Mouse (Mus musculus) liver, postnatal 0 days (tissue): ENCODE results near the gene Tada1. TPM values are rescaled to one million over a fixed set of nuclear protein-coding genes. Genes with fewer than 3 reads are reported as not detected.
A peak's percentile ranks its signal among the peaks of the same experiment; 100 is the strongest.

ENCODE experiments used
- ATAC-seq: fragments of 200-750 bp; cut with Nextera tagmentation; 2 replicates; pipeline ENCODE4 v1.8.0; 2017; ENCODE audit warnings: mild to moderate bottlenecking, moderate library complexity
- DNase-seq: peaks from one replicate; pipeline ENCODE4 v3.0.0-alpha.2; 2016
- H3K27ac ChIP-seq: fragments of 300-500 bp; sonication (generic); 2 replicates; pipeline ENCODE4 v1.5.1; 2014; ENCODE audit warnings: antibody characterized with exemption, moderate library complexity, mild to moderate bottlenecking, low read depth
- H3K27me3 ChIP-seq: fragments of 300-500 bp; sonication (generic); 2 replicates; pipeline ENCODE4 v1.6.1; 2014; ENCODE audit warnings: low read length, control low read depth, mixed read lengths; ENCODE audit not compliant: insufficient read depth
- H3K36me3 ChIP-seq: fragments of 300-500 bp; sonication (generic); replicated peaks from 2 replicates; pipeline ENCODE4 v1.6.1; 2014; ENCODE audit warnings: mild to moderate bottlenecking, control low read depth, low read length, moderate library complexity, mixed read lengths; ENCODE audit not compliant: insufficient read depth
- H3K4me1 ChIP-seq: fragments of 300-500 bp; sonication (generic); 2 replicates; pipeline ENCODE4 v1.6.1; 2014; ENCODE audit warnings: antibody characterized with exemption, mild to moderate bottlenecking, control low read depth; ENCODE audit not compliant: insufficient read depth
- H3K4me2 ChIP-seq: fragments of 300-500 bp; sonication (generic); 2 replicates; pipeline ENCODE4 v1.6.1; 2014; ENCODE audit warnings: low read depth, mild to moderate bottlenecking, low read length, moderate library complexity, mixed read lengths
- H3K4me3 ChIP-seq: fragments of 300-500 bp; sonication (generic); 2 replicates; pipeline ENCODE4 v1.5.1; 2014; ENCODE audit warnings: low read depth, low read length
- H3K9ac ChIP-seq: fragments of 300-500 bp; sonication (generic); replicated peaks from 2 replicates; pipeline ENCODE4 v1.6.1; 2014; ENCODE audit warnings: mild to moderate bottlenecking, moderate library complexity
- H3K9me3 ChIP-seq: fragments of 300-500 bp; sonication (generic); 2 replicates; pipeline ENCODE4 v1.6.1; 2016; ENCODE audit warnings: mild to moderate bottlenecking, control low read depth, low read length, mixed read lengths
- CTCF ChIP-seq: sonication (generic); IDR thresholded peaks from 2 replicates; pipeline ENCODE4 v1.5.1; 2016; ENCODE audit warnings: antibody characterized with exemption, low read depth
- EP300 ChIP-seq: IDR thresholded peaks from 2 replicates; pipeline ENCODE4 v1.6.1; 2016; ENCODE audit warnings: antibody characterized with exemption, low read depth, mild to moderate bottlenecking
- WGBS: fragments of 180-500 bp; shearing (Covaris S2); extraction: QIAGEN DNeasy Blood & Tissue Kit; methylation state at CpG from one replicate; pipeline ENCODE4 v1.1.7; 2014; ENCODE audit not compliant: insufficient replicate concordance; 5-methylcytosine and 5-hydroxymethylcytosine counted together
- polyA plus RNA-seq: library from polyadenylated mRNA; unstranded; fragments of >200 nt; fragmentation: Nextera tagmentation; extraction: Ambion mirVana; gene quantifications from 2 replicates; pipeline ENCODE4 v1.2.1, GENCODE M21; 2015

Gene Tada1
- 13.5 and 13.7 TPM in 2 replicates for polyA plus RNA-seq

DNA sequence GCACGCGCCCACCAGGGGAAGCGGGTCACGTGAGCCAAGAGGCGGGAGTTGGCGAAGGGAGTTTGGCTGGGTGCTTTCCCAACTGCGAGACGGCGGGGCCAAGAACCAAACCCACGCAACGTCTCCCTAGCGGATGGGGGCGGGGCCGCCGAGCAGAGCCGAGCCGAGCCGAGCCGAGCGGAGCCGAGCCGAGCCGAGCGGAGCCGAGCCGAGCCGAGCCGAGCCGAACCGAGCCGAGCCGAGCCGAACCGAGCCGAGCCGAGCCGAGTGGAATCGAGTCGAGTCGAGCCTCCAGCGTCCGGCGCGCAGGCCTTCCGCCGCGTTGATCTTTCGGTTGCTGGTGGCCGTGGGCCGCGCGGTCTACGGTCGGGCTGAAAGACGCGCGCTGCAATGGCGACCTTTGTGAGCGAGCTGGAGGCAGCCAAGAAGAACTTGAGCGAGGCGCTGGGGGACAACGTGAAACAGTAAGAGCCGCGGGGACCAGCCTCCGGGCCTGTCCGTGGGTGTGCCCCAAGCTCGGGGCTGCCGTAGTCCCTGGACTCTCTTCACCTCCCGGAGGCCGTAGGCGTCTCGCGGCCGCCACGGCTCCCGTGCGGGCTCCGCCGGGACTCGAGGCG, at the start of gene Tada1:
Gene Tada1 (plus strand): TSS at position 85 of the 617 bp plus-strand sequence.
- ATAC-seq, result peak; percentile 87
- Histone ChIP-seq H3K4me1 (peaks cover 13% of the 10 kb centered on the region), H3K27me3 (no peaks in the 10 kb centered on the region), H3K9ac (peak within 1 kb of the TSS; percentile 98), H3K9me3 (no peaks in the 10 kb centered on the region), H3K4me2 (peak within 1 kb of the TSS; percentile 92), H3K4me3 (peak within 1 kb of the TSS; percentile 87), H3K27ac (peak within 1 kb of the TSS; percentile 90), H3K36me3 (peaks cover 9% of the 10 kb centered on the region; the same call in 1 of the 2 replicates)
- WGBS, result 1% methylated on average over 77 of the region's 81 CpGs
- peak; percentile 97 for DNase-seq
- TF ChIP-seq EP300 (no peak), CTCF (no peak)

DNA sequence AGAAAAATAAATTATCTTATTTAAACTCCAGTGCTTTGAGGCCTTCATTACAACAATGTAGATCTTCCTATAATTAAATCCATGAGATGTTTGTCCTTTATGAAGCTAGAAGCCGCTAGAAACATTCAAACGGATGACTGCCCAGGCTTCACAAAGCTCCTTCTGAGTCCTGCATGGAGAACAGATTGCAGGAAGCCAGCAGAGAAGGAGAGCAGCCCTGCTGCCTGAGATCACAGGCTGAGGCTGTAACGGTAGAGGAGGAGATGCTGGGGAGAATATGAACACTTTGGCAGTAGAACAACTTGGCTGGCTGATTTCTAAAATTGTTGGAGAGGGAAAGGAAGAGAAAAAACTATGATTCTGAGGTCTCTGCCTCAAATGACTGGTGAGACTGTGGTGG, 48.1 kb upstream of the Tada1 start:
- TF ChIP-seq CTCF, result no peak
- no peak for TF ChIP-seq EP300
- 66% methylated on average over 3 of the region's 3 CpGs for WGBS

DNA sequence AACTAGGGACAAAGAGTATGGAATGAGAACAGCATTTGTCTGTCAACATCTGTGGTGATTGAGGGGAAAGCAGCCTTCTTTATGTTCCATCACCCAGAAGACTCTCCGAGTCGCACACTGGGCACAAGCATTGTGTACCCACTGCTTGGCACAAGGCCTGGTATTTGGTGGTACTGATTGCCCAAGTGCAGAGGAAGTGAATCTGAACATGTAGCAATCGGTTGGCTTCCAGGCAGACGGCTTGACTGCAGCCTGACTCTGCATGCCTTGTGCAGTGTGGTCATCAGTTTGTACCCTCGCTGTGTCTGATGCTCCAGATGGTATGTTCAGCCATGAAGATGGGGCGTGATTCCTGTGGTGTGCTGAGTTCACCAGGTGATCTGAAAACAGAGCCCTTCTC, 39.8 kb upstream of the Tada1 start:
- Histone ChIP-seq H3K4me1 (no peaks in the 10 kb centered on the region), H3K27ac (no peak overlapping the region), H3K36me3 (no peaks in the 10 kb centered on the region), H3K27me3 (no peaks in the 10 kb centered on the region), H3K9me3 (no peaks in the 10 kb centered on the region), H3K4me3 (no peak overlapping the region), H3K4me2 (no peak overlapping the region), H3K9ac (no peak overlapping the region)
- ATAC-seq (peak; percentile 62; the same call in 1 of the 2 replicates), DNase-seq (peak; percentile 34)
- WGBS, result 61% methylated on average over 6 of the region's 6 CpGs
- no peak for TF ChIP-seq EP300
- TF ChIP-seq CTCF, result no peak

More for the DNA sequence above, 48.1 kb upstream of the Tada1 start:
- Histone ChIP-seq H3K36me3 (no peaks in the 10 kb centered on the region), H3K4me3 (no peak overlapping the region), H3K9ac (no peak overlapping the region), H3K9me3 (no peaks in the 10 kb centered on the region), H3K27me3 (no peaks in the 10 kb centered on the region), H3K27ac (no peak overlapping the region), H3K4me2 (no peak overlapping the region), H3K4me1 (no peaks in the 10 kb centered on the region)
- DNase-seq, result no peak
- ATAC-seq, result no peak

DNA sequence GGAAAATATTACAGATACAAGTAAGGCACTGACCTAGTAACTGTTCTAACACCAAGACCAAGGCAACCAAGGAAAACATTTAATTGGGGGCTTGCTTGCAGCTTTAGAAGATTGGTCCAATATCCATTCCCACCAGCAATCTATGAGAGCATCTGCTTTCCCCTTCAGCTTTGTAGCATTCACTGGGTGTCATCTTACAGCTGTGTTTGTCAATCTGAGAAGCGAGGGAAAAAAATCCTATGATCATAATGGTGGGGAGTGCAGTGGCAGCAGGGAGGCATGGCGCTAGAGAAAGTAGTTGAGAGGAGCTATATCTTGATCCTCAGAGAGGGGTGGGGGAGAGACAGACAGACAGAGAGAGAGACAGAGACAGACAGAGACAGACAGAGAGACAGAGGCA, 36.8 kb upstream of the Tada1 start:
- Histone ChIP-seq H3K9ac (no peak overlapping the region), H3K36me3 (no peaks in the 10 kb centered on the region), H3K4me3 (no peak overlapping the region), H3K27me3 (no peaks in the 10 kb centered on the region), H3K9me3 (no peaks in the 10 kb centered on the region), H3K4me2 (no peak overlapping the region), H3K27ac (no peak overlapping the region), H3K4me1 (no peaks in the 10 kb centered on the region)
- ATAC-seq (no peak), DNase-seq (no peak)
- TF ChIP-seq EP300 (no peak), CTCF (no peak)
- WGBS, result 67% methylated on average over 2 of the region's 2 CpGs

DNA sequence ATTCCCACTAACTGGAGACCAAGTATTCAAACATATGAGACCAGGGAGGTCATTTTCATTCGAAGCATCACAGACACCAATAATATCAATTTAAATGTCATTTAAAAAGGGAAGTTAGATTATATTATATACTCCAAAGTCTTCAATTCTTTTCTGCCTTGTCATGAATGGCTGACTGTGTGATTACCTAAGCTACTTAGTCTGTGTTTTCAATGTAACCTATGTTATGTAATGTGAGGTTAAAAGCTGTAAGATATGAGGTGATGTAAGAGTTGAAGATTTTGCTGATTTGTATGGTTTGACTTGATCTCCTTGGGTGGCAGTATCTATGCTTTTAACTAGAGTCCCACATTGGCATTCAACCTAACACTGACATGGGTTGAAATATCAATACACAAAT, 36.4 kb upstream of the Tada1 start:
- no peak overlapping the region for H3K4me3 ChIP-seq
- DNase-seq (no peak), ATAC-seq (no peak)
- TF ChIP-seq EP300, result no peak
- 63% methylated on average over 1 of the region's 1 CpGs for WGBS
- H3K36me3 ChIP-seq, result no peaks in the 10 kb centered on the region
- no peak overlapping the region for H3K4me2 ChIP-seq
- no peaks in the 10 kb centered on the region for H3K27me3 ChIP-seq
- no peak overlapping the region for H3K27ac ChIP-seq
- H3K9me3 ChIP-seq, result no peaks in the 10 kb centered on the region
- no peak overlapping the region for H3K9ac ChIP-seq
- no peaks in the 10 kb centered on the region for H3K4me1 ChIP-seq

DNA sequence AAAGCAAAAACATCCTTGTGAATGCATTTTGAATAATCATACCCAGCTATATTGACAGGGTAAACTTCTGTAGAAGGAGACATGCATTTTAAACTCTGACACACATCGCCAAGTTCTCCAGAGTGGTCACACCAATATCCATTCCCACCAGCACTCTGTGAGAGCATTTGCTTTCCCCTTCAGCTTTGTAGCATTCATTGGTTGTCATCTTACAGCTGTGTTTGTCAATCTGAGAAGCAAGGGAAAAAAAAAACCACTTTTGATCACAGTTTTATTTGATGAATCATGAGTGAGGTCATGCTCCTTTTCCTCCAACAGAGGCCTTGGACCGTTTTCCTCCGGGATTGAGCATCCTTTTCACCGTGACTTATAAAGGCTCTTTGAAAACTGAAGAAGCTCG, 35.3 kb upstream of the Tada1 start:
- 75% methylated on average over 5 of the region's 5 CpGs for WGBS
- no peak for ATAC-seq

More for the DNA sequence above, 35.3 kb upstream of the Tada1 start:
- TF ChIP-seq CTCF, result no peak
- no peak for TF ChIP-seq EP300
- Histone ChIP-seq H3K9ac (no peak overlapping the region), H3K27ac (no peak overlapping the region), H3K4me2 (no peak overlapping the region), H3K4me1 (no peaks in the 10 kb centered on the region), H3K27me3 (no peaks in the 10 kb centered on the region), H3K9me3 (no peaks in the 10 kb centered on the region), H3K36me3 (no peaks in the 10 kb centered on the region), H3K4me3 (no peak overlapping the region)
- DNase-seq, result no peak
